Mouse (Mus musculus): ENCODE measurements around the gene Psmd4. TPM values are rescaled to one million over a fixed set of nuclear protein-coding genes. Genes with fewer than 3 reads are reported as not detected.

The Psmd4 gene
- total RNA-seq (2023; ENCODE audit: inconsistent age) = 124 to 144 TPM (median 133 TPM) in 4 replicates

DNA sequence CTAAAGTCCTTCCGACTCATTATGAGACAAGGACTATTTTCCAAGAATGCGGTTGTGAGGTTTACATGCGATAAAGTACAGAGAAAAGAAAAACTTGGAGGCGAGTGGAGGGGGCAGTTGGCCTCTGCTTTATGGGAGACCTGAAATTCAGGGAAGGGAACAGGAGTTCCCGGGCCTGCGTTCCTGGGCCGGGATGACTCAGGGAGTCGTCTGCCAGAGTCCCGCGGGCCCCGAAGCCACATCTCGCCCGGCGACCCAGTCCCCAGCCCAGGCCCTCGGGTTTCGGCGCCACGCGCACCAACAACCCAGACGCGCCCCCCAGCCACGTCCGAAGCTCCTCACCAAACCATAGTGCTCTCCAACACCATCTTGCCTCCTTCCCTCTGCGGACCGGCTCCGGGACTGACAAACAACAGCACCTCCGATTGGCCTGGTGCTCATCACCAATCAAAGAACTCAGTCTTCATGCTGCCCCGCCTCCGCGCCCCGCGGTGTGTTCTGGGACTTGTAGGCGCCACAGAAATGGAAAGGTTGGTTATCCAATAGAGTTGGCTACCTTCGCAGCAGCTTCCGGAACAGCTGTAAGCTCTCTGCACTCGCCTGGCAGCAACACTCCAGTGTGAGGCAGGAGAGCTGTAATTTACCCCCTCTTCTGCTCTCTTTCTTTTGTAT is at the start of gene Psmd4:
Gene Psmd4, minus strand, starts transcription at position 449 of the 672 bp plus-strand sequence.

DNA sequence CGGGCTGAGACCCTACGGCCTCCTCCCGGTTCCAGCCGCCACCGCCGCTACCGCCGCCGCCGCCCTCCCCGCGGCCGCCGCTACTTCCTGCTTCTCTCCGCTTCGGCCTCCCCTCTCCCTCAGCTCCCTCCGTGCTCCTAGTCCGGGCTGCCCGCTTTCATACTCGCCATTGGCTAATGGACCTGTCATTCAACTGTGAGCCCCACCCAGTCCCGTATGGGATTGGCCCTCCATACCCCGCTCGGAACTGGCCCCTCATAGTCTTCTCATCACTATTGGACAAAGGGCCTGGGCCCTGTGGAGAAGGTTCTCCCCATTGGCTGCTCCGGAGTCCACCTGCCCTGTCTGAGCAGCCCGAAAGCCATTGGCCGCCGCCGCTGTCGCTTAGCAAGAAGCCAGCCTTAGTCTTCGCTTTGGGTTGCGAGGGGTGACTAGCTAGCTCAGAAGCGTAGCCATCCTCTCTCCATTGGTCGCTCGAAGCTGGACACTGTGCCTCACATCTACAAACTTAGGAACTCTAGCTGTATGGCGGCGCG is 27.0 kb downstream of the Psmd4 start, which contains the start of gene Zfp687:
Gene Zfp687, minus strand, starts transcription at position 112 of the 536 bp plus-strand sequence.

Other genes starting within 250 kb of the Psmd4 start
- gene Pogz, start 205.0 kb downstream of the Psmd4 start, total RNA-seq (2023; ENCODE audit: inconsistent age) = 77.8 to 98.2 TPM (median 88.0 TPM) in 4 replicates
- 225 to 251 TPM (median 243 TPM) in 4 replicates for gene Psmb4, start 155.7 kb downstream of the Psmd4 start, total RNA-seq (2023; ENCODE audit: inconsistent age)
- gene Selenbp1, start 109.6 kb downstream of the Psmd4 start, total RNA-seq (2023; ENCODE audit: inconsistent age) = 1.5 to 4.9 TPM (median 2.5 TPM) in 4 replicates
- 101 to 122 TPM (median 111 TPM) in 4 replicates for gene Rfx5, start 88.5 kb downstream of the Psmd4 start, total RNA-seq (2023; ENCODE audit: inconsistent age)
- gene Pi4kb, start 67.9 kb downstream of the Psmd4 start, total RNA-seq (2023; ENCODE audit: inconsistent age) = 88.4 to 94.7 TPM (median 90.4 TPM) in 4 replicates
- 44.0 to 63.8 TPM (median 53.7 TPM) in 4 replicates for gene Zfp687, start 27.2 kb downstream of the Psmd4 start, total RNA-seq (2023; ENCODE audit: inconsistent age)
- gene Pip5k1a, start 64.3 kb upstream of the Psmd4 start, total RNA-seq (2023; ENCODE audit: inconsistent age) = 33.7 to 38.4 TPM (median 36.5 TPM) in 4 replicates
- gene Vps72, start 68.4 kb upstream of the Psmd4 start, total RNA-seq (2023; ENCODE audit: inconsistent age) = 53.3 to 68.2 TPM (median 62.1 TPM) in 4 replicates
- gene Tmod4, start 81.9 kb upstream of the Psmd4 start, total RNA-seq (2023; ENCODE audit: inconsistent age) = 1.5 to 4.0 TPM (median 2.2 TPM) in 4 replicates
- gene Scnm1, start 91.4 kb upstream of the Psmd4 start, total RNA-seq (2023; ENCODE audit: inconsistent age) = 57.3 to 78.5 TPM (median 59.9 TPM) in 4 replicates
- 5.3 to 7.8 TPM (median 6.3 TPM) in 4 replicates for gene Lysmd1, start 91.5 kb upstream of the Psmd4 start, total RNA-seq (2023; ENCODE audit: inconsistent age)
- gene Tnfaip8l2, start 99.7 kb upstream of the Psmd4 start, total RNA-seq (2023; ENCODE audit: inconsistent age) = 24.3 to 35.2 TPM (median 28.0 TPM) in 4 replicates
- 0.18 to 1.1 TPM (median 0.54 TPM) in 3 of 4 replicates, not detected in the other for gene Sema6c, start 117.8 kb upstream of the Psmd4 start, total RNA-seq (2023; ENCODE audit: inconsistent age)
- 66.4 to 77.9 TPM (median 74.8 TPM) in 4 replicates for gene Gabpb2, start 175.3 kb upstream of the Psmd4 start, total RNA-seq (2023; ENCODE audit: inconsistent age)
- 193 to 216 TPM (median 202 TPM) in 4 replicates for gene Cdc42se1, start 186.1 kb upstream of the Psmd4 start, total RNA-seq (2023; ENCODE audit: inconsistent age)
- gene Mllt11, start 189.6 kb upstream of the Psmd4 start, total RNA-seq (2023; ENCODE audit: inconsistent age) = 4.9 to 8.2 TPM (median 7.6 TPM) in 4 replicates
- not detected in 4 replicates for gene Gm128, start 199.0 kb upstream of the Psmd4 start, total RNA-seq (2023; ENCODE audit: inconsistent age)
- gene Bnipl, start 208.6 kb upstream of the Psmd4 start, total RNA-seq (2023; ENCODE audit: inconsistent age) = not detected in 4 replicates
- 32.4 to 40.2 TPM (median 36.0 TPM) in 4 replicates for gene Mindy1, start 238.7 kb upstream of the Psmd4 start, total RNA-seq (2023; ENCODE audit: inconsistent age)
- 9.9 to 11.6 TPM (median 11.1 TPM) in 4 replicates for gene Prune1, start 239.5 kb upstream of the Psmd4 start, total RNA-seq (2023; ENCODE audit: inconsistent age)

Measured in B cell, adult (primary cell).